Mouse (Mus musculus): ENCODE data around the gene Cactin. TPM values are rescaled to one million over a fixed set of nuclear protein-coding genes. Genes with fewer than 3 reads are reported as not detected.

Gene Cactin
- polyA plus RNA-seq, 1 experiment = 48.1 TPM

GRCm38 (mm10) chr10:81354738-81355477 is 34.0 kb downstream of the Cactin start:
- TF ChIP-seq USF1 (IDR thresholded peaks at IDR 0.05; ENCODE audit: low read depth) (no peak), CEBPB (IDR thresholded peaks at IDR 0.05; ENCODE audit: low read depth) (no peak), MAX (IDR thresholded peaks at IDR 0.05) (no peak), CTCF (IDR thresholded peaks at IDR 0.05; ENCODE audit: control insufficient read depth, insufficient read depth, insufficient read length) (no peak), MYOG (IDR thresholded peaks at IDR 0.05; ENCODE audit: control insufficient read depth, extremely low read depth, insufficient read length) (no peak), FOSL1 (IDR thresholded peaks at IDR 0.05; ENCODE audit: insufficient read depth, low read length, poor library complexity, severe bottlenecking) (no peak), MYOD1 (IDR thresholded peaks at IDR 0.05; ENCODE audit: control insufficient read depth, insufficient read length, low read depth) (no peak)
- peaks cover 1% of the 10 kb centered on the region for H3K79me2 ChIP-seq (ENCODE audit: control insufficient read depth, insufficient read depth)
- H3ac ChIP-seq (ENCODE audit: control insufficient read depth, insufficient read length, low read depth) = no peak overlapping the region
- no peaks in the 10 kb centered on the region for H3K36me3 ChIP-seq (ENCODE audit: control insufficient read depth, insufficient read depth)
- no peaks in the 10 kb centered on the region for H3K27me3 ChIP-seq (ENCODE audit: control insufficient read depth, insufficient read depth, insufficient read length)
- H3K79me3 ChIP-seq (ENCODE audit: low read depth) = peaks cover under 1% of the 10 kb centered on the region
- no peak overlapping the region for H3K4me3 ChIP-seq (ENCODE audit: insufficient read depth, poor library complexity, severe bottlenecking)

DNA sequence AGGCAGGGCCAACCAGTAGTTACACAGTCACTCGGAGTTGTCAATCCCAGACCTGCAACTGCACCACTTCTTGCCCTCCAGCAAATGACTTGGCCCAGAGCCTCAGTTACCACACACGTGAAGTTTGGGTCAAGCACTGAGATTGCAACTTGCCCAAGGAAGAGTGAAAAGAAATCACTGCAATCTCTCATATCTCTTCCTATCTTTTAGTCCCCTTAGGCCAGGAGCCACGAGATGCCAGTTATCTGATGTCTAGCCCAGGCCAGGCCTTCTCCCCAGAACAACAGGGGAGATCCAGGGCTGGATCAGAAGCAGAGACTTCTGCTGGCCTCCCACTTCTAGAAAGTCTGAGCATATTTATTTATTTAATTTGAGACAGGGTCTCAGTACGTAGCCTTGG is 34.6 kb downstream of the Cactin start:
- H3K36me3 ChIP-seq (ENCODE audit: control insufficient read depth, insufficient read depth) = no peaks in the 10 kb centered on the region
- H3K79me3 ChIP-seq (ENCODE audit: low read depth) = no peaks in the 10 kb centered on the region
- no peak for TF ChIP-seq CTCF (IDR thresholded peaks at IDR 0.05; ENCODE audit: control insufficient read depth, insufficient read depth, insufficient read length)
- no peak for TF ChIP-seq FOSL1 (IDR thresholded peaks at IDR 0.05; ENCODE audit: insufficient read depth, low read length, poor library complexity, severe bottlenecking)
- TF ChIP-seq MYOG (IDR thresholded peaks at IDR 0.05; ENCODE audit: control insufficient read depth, extremely low read depth, insufficient read length) = no peak
- TF ChIP-seq CEBPB (IDR thresholded peaks at IDR 0.05; ENCODE audit: low read depth) = no peak
- TF ChIP-seq MAX (IDR thresholded peaks at IDR 0.05) = no peak
- TF ChIP-seq USF1 (IDR thresholded peaks at IDR 0.05; ENCODE audit: low read depth) = no peak
- no peak overlapping the region for H3K4me3 ChIP-seq (ENCODE audit: insufficient read depth, poor library complexity, severe bottlenecking)
- H3K79me2 ChIP-seq (ENCODE audit: control insufficient read depth, insufficient read depth) = no peaks in the 10 kb centered on the region
- H3ac ChIP-seq (ENCODE audit: control insufficient read depth, insufficient read length, low read depth) = no peak overlapping the region
- no peaks in the 10 kb centered on the region for H3K27me3 ChIP-seq (ENCODE audit: control insufficient read depth, insufficient read depth, insufficient read length)

GRCm38 (mm10) chr10:81356352-81356990 is 35.6 kb downstream of the Cactin start:
- Histone ChIP-seq H3K36me3 (ENCODE audit: control insufficient read depth, insufficient read depth) (no peaks in the 10 kb centered on the region), H3K4me3 (ENCODE audit: insufficient read depth, poor library complexity, severe bottlenecking) (no peak overlapping the region), H3K79me2 (ENCODE audit: control insufficient read depth, insufficient read depth) (no peaks in the 10 kb centered on the region), H3K79me3 (ENCODE audit: low read depth) (no peaks in the 10 kb centered on the region), H3ac (ENCODE audit: control insufficient read depth, insufficient read length, low read depth) (peak overlapping the region; percentile 23), H3K27me3 (ENCODE audit: control insufficient read depth, insufficient read depth, insufficient read length) (no peaks in the 10 kb centered on the region)
- no peak for TF ChIP-seq USF1 (IDR thresholded peaks at IDR 0.05; ENCODE audit: low read depth)
- no peak for TF ChIP-seq MYOD1 (IDR thresholded peaks at IDR 0.05; ENCODE audit: control insufficient read depth, insufficient read length, low read depth)
- no peak for TF ChIP-seq CEBPB (IDR thresholded peaks at IDR 0.05; ENCODE audit: low read depth)
- TF ChIP-seq MYOG (IDR thresholded peaks at IDR 0.05; ENCODE audit: control insufficient read depth, extremely low read depth, insufficient read length) = no peak
- no peak for TF ChIP-seq FOSL1 (IDR thresholded peaks at IDR 0.05; ENCODE audit: insufficient read depth, low read length, poor library complexity, severe bottlenecking)
- no peak for TF ChIP-seq MAX (IDR thresholded peaks at IDR 0.05)
- TF ChIP-seq CTCF (IDR thresholded peaks at IDR 0.05; ENCODE audit: control insufficient read depth, insufficient read depth, insufficient read length) = no peak

GRCm38 (mm10) chr10:81356991-81357844 is 36.3 kb downstream of the Cactin start, which contains the start of gene Mfsd12:
Gene Mfsd12 (plus strand): TSS chr10:81357491.
- Histone ChIP-seq H3K36me3 (ENCODE audit: control insufficient read depth, insufficient read depth) (no peaks in the 10 kb centered on the region), H3K27me3 (ENCODE audit: control insufficient read depth, insufficient read depth, insufficient read length) (no peaks in the 10 kb centered on the region), H3K4me3 (ENCODE audit: insufficient read depth, poor library complexity, severe bottlenecking) (peak within 1 kb of the TSS; percentile 50), H3K79me3 (ENCODE audit: low read depth) (no peaks in the 10 kb centered on the region), H3K79me2 (ENCODE audit: control insufficient read depth, insufficient read depth) (no peaks in the 10 kb centered on the region), H3ac (ENCODE audit: control insufficient read depth, insufficient read length, low read depth) (peak within 1 kb of the TSS; percentile 99)
- no peak for TF ChIP-seq USF1 (IDR thresholded peaks at IDR 0.05; ENCODE audit: low read depth)
- peak; percentile 13 for TF ChIP-seq MAX (IDR thresholded peaks at IDR 0.05)

DNA sequence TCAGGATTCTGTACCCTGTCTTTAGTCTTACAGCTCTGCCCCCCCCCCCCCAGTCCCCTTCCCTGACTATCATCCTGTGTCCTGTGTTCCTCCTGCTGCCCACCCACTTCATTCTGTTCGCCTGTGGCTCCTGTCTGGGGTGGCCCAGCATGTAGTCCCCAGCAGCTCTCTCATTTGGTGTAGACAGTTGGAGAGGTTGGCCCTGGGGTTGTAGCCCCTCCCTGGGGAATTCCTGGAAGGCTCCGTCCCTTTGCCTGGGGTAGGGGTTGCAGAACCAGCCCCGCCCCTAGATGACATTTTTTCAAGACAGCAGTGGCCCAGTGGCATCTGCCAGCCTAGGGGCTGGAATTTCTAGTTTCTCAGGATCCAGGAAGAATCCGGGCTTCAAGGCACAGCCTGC is 37.3 kb downstream of the Cactin start:
- TF ChIP-seq FOSL1 (IDR thresholded peaks at IDR 0.05; ENCODE audit: insufficient read depth, low read length, poor library complexity, severe bottlenecking) (no peak), USF1 (IDR thresholded peaks at IDR 0.05; ENCODE audit: low read depth) (no peak), CEBPB (IDR thresholded peaks at IDR 0.05; ENCODE audit: low read depth) (no peak), CTCF (IDR thresholded peaks at IDR 0.05; ENCODE audit: control insufficient read depth, insufficient read depth, insufficient read length) (no peak), MYOD1 (IDR thresholded peaks at IDR 0.05; ENCODE audit: control insufficient read depth, insufficient read length, low read depth) (no peak), MAX (IDR thresholded peaks at IDR 0.05) (no peak), MYOG (IDR thresholded peaks at IDR 0.05; ENCODE audit: control insufficient read depth, extremely low read depth, insufficient read length) (no peak)
- Histone ChIP-seq H3K79me3 (ENCODE audit: low read depth) (no peaks in the 10 kb centered on the region), H3K4me3 (ENCODE audit: insufficient read depth, poor library complexity, severe bottlenecking) (peak overlapping the region; percentile 50), H3K79me2 (ENCODE audit: control insufficient read depth, insufficient read depth) (no peaks in the 10 kb centered on the region), H3K36me3 (ENCODE audit: control insufficient read depth, insufficient read depth) (no peaks in the 10 kb centered on the region), H3ac (ENCODE audit: control insufficient read depth, insufficient read length, low read depth) (peak overlapping the region; percentile 99), H3K27me3 (ENCODE audit: control insufficient read depth, insufficient read depth, insufficient read length) (no peaks in the 10 kb centered on the region)
